In the genomic region with DNA sequence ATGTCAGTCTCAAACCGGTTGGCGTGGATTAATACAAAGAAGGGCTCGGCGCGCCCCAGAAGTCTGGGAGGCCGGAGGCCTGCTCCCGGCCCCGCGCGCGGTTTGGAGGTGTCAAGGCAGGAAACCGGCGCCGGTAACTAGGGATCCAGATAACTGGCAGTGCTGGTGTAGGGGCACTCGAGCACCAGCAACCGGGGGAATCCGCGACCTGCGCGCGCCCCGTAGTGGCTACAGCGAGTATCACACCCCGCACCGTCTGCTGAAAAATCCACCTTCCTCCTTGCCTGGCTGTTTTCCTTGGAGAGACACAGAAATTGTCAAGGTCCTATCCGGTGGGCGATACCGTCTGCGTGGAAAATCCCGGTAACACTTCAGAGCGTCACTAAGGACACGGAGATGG, we compare ENCODE assay signal across 8 mouse cellular contexts. TPM values are rescaled to one million over a fixed set of nuclear protein-coding genes. Genes with fewer than 3 reads are reported as not detected.
DNase-seq lines count a peak whose midpoint lies in the region; ATAC-seq and TF ChIP-seq lines count a peak whose summit lies in the region.

No protein-coding gene starts in this region.

- no peak overlapping the region for H3K4me3 ChIP-seq in cortical plate, adult 2 months (ENCODE audit: insufficient read depth, low read length)
- peak overlapping the region; percentile 81 for H3K4me3 ChIP-seq in megakaryocyte, embryonic 14.5 days (replicated peaks)

- H3K9me3 ChIP-seq in megakaryocyte, embryonic 14.5 days = no peaks in the 10 kb centered on the region

- H3K4me1 ChIP-seq in cortical plate, adult 2 months (ENCODE audit: control insufficient read depth, insufficient read depth, low read length) = peaks cover 1% of the 10 kb centered on the region; the same call in 1 of the 2 replicates
- peaks cover 64% of the 10 kb centered on the region for H3K4me1 ChIP-seq in megakaryocyte, embryonic 14.5 days

- DNase-seq in adrenal gland, adult (ENCODE audit: inconsistent age in 2 of 2, low spot score in 1 of 2) = peak; percentile 83 to 95
- peak; percentile 54 for DNase-seq in gastrocnemius, postnatal 25 days
- peak; percentile 76 to 94 for DNase-seq in left cerebral cortex, adult 9 months (ENCODE audit: low spot score in 2 of 2)
- DNase-seq in right cerebral cortex, postnatal 10 days (ENCODE audit: low spot score in 2 of 2) = peak; percentile 90 to 91
- peak; percentile 68 to 84 for DNase-seq in urinary bladder, postnatal 4 days (ENCODE audit: low spot score in 2 of 2)

- peak; percentile 67 for ATAC-seq in inflammation-experienced regulatory T-cells, adult 6 months

- no peak for TF ChIP-seq POLR2A in cortical plate, adult 2 months (IDR thresholded peaks at IDR 0.05; ENCODE audit: extremely low read depth, insufficient read depth, low read length)

- H3K27me3 ChIP-seq in megakaryocyte, embryonic 14.5 days (replicated peaks) = peaks cover 98% of the 10 kb centered on the region

- H3K36me3 ChIP-seq in megakaryocyte, embryonic 14.5 days (replicated peaks; ENCODE audit: low read length) = no peaks in the 10 kb centered on the region

- peak; percentile 63 for TF ChIP-seq CTCF in cortical plate, adult 2 months (IDR thresholded peaks at IDR 0.05; ENCODE audit: extremely low read depth, insufficient read depth, low read length)

- no peak overlapping the region for H3K27ac ChIP-seq in cortical plate, adult 2 months (ENCODE audit: insufficient read depth, low read length)

RNA-seq across cellular contexts. Expression of gene Ddn, which starts 5.2 kb away (rescaled TPM):
- 723 and 876 TPM in 2 replicates for polyA plus RNA-seq in cortical plate, adult 2 months (2012; rRNA removed)
- total RNA-seq in gastrocnemius, postnatal 25 days (2021) = under 1 TPM; 0.38 to 0.74 TPM
- not detected for polyA plus RNA-seq in inflammation-experienced regulatory T-cells, adult 6 months (2017; shearing (Covaris generic))
- polyA plus RNA-seq in megakaryocyte, embryonic 14.5 days (2012; ENCODE audit: insufficient read depth, low replicate concordance) = 0.32 and 0.73 TPM in 2 replicates

RNA-seq across cellular contexts. Expression of gene Wnt1, which starts 14.4 kb away (rescaled TPM):
- 0.15 and 0.17 TPM in 2 replicates for polyA plus RNA-seq in cortical plate, adult 2 months (2012; rRNA removed)
- not detected for total RNA-seq in gastrocnemius, postnatal 25 days (2021)
- under 1 TPM in 1 of 3 experiments, not detected in 2; 0.15 TPM for polyA plus RNA-seq in inflammation-experienced regulatory T-cells, adult 6 months (2017; shearing (Covaris generic))
- not detected in 2 replicates for polyA plus RNA-seq in megakaryocyte, embryonic 14.5 days (2012; ENCODE audit: insufficient read depth, low replicate concordance)

RNA-seq across cellular contexts. Expression of gene Wnt10b, which starts 26.1 kb away (rescaled TPM):
- polyA plus RNA-seq in cortical plate, adult 2 months (2012; rRNA removed) = 2.6 and 3.1 TPM in 2 replicates
- 1 to 10 TPM in 1 of 2 experiments, under 1 TPM in 1; 0.79 to 1.7 TPM for total RNA-seq in gastrocnemius, postnatal 25 days (2021)
- under 1 TPM in 1 of 3 experiments, not detected in 2; 0.15 TPM for polyA plus RNA-seq in inflammation-experienced regulatory T-cells, adult 6 months (2017; shearing (Covaris generic))
- polyA plus RNA-seq in megakaryocyte, embryonic 14.5 days (2012; ENCODE audit: insufficient read depth, low replicate concordance) = not detected in 2 replicates

RNA-seq across cellular contexts. Expression of gene Prkag1, which starts 27.3 kb away (rescaled TPM):
- polyA plus RNA-seq in cortical plate, adult 2 months (2012; rRNA removed) = 71.3 and 75.7 TPM in 2 replicates
- total RNA-seq in gastrocnemius, postnatal 25 days (2021) = 10 to 100 TPM; 43.6 to 43.9 TPM
- polyA plus RNA-seq in inflammation-experienced regulatory T-cells, adult 6 months (2017; shearing (Covaris generic)) = 100 to 1,000 TPM; 119 to 137 (median 129) TPM
- polyA plus RNA-seq in megakaryocyte, embryonic 14.5 days (2012; ENCODE audit: insufficient read depth, low replicate concordance) = 237 and 264 TPM in 2 replicates

RNA-seq across cellular contexts. Expression of gene Arf3, which starts 41.0 kb away (rescaled TPM):
- 701 and 730 TPM in 2 replicates for polyA plus RNA-seq in cortical plate, adult 2 months (2012; rRNA removed)
- total RNA-seq in gastrocnemius, postnatal 25 days (2021) = 10 to 100 TPM in 1 of 2 experiments, 1 to 10 TPM in 1; 8.3 to 10.4 TPM
- polyA plus RNA-seq in inflammation-experienced regulatory T-cells, adult 6 months (2017; shearing (Covaris generic)) = 10 to 100 TPM; 35.5 to 38.0 (median 37.8) TPM
- polyA plus RNA-seq in megakaryocyte, embryonic 14.5 days (2012; ENCODE audit: insufficient read depth, low replicate concordance) = 7.0 and 17.8 TPM in 2 replicates

Comparison
In these comparisons a context has a peak if more than half of its experiments do, and no peak if none do; other contexts are left out.
1. RNA of gene Ddn, which starts 5.2 kb away (polyA plus RNA-seq): 723 to 876 TPM in cortical plate, adult 2 months; 0.32 to 0.73 TPM in megakaryocyte, embryonic 14.5 days and not detected in inflammation-experienced regulatory T-cells, adult 6 months; every median in the first group is over 100 times any median in the second.
2. Peak in every context shown above with its lines, with median percentiles within 50 percentile points of each other: DNase-seq.